Mouse (Mus musculus): Measurements from ENCODE around the gene Prkrip1.

DNA sequence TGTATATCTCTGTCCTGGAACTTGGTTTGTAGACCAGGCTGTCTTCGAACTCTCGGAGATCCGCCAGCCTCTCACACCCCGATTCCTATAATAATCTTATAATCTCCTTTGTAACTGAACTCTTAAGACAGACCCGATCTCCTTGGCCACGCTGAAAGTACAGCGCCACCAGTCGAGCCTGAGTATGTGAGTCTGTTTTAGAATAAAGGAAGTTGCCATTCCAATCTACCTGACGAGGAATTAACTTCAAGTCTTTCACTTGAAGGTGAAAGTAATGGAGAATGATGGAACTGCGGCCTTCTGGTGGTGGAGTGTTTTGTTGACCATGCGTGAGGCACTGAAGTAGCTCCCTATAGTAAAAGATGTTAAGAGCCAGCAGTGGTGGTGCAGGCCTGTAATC is 763 bp upstream of the Prkrip1 start:
- no peak for TF ChIP-seq ZC3H11A (IDR thresholded peaks at IDR 0.05; ENCODE audit: borderline replicate concordance, low read depth, low read length)
- TF ChIP-seq CHD2 (IDR thresholded peaks at IDR 0.05; ENCODE audit: low read depth, low read length): no peak
- TF ChIP-seq HCFC1 (IDR thresholded peaks at IDR 0.05; ENCODE audit: borderline replicate concordance, insufficient read depth, low read length): no peak
- no peak; the same call in 1 of the 2 replicates for TF ChIP-seq ZNF384 (IDR thresholded peaks at IDR 0.05; ENCODE audit: low read depth, low read length)
- TF ChIP-seq MAFK (IDR thresholded peaks at IDR 0.05; ENCODE audit: insufficient read depth, low read depth, low read length): no peak
